Mouse (Mus musculus): ENCODE data around the gene Frmd4a. TPM values are rescaled to one million over a fixed set of nuclear protein-coding genes. Genes with fewer than 3 reads are reported as not detected.

The Frmd4a gene
- polyA plus RNA-seq, 1 experiment from 2014 or later, result 44.5 TPM

DNA sequence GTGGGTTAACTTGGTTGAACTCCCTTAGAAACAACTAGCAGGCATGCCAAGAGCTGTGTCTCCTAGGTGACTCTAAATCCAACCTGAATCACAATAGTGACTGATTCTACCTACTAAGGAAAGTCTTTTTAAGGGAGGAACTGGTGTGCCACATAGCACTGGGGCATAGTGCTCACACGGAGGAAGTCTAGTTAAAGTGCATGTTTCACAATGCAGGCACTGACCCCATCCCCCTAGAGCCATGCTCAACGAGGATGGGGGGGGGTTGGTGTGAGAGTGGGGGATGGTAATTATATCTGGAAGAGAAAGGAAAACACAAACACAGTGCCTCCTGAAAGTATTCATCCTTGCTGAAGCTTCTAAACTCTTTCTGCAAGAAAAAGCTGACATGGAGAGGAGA, 533.9 kb downstream of the Frmd4a start:
- no peak overlapping the region for H3K4me3 ChIP-seq (ENCODE audit: low read depth, low read length)
- peaks cover 13% of the 10 kb centered on the region for H3K4me1 ChIP-seq (ENCODE audit: control insufficient read depth, insufficient read depth, low read length)
- peak; percentile 61; the same call in 1 of the 2 replicates for ATAC-seq (ENCODE audit: insufficient read depth, low FRiP score, low TSS enrichment)
- H3K9ac ChIP-seq (ENCODE audit: low read length), result no peak overlapping the region
- H3K9me3 ChIP-seq (ENCODE audit: control insufficient read depth, low read length), result no peaks in the 10 kb centered on the region
- H3K4me2 ChIP-seq (ENCODE audit: low read depth), result no peak overlapping the region
- peaks cover 2% of the 10 kb centered on the region; the same call in 1 of the 2 replicates for H3K36me3 ChIP-seq (ENCODE audit: control insufficient read depth, insufficient read depth, low read length)
- H3K27me3 ChIP-seq (ENCODE audit: control insufficient read depth, insufficient read depth, low read length), result no peaks in the 10 kb centered on the region
- WGBS, result 40% methylated on average over 2 of the region's 2 CpGs
- no peak for DNase-seq (ENCODE audit: low spot score)
- H3K27ac ChIP-seq (ENCODE audit: low read depth, low read length), result no peak overlapping the region

DNA sequence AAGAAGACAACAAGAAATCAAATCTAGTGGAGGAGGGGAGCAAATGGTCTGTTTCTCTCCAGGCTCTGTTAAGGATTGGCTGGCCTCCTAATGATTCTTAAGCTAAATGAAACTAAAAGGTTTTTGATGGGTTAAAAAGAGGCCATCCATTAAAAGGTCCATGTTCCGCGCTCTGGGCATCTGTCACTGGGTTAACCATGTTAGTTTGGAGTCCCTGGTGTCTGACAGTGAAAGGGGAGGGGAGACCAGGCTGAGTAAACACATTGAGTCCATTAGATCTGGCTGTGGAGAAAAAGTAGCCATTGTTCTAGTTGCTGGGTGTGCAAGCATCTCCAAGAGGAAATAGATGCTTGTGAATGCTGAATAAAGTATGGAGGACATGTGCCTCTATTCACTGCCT, 534.3 kb downstream of the Frmd4a start:
- H3K4me3 ChIP-seq (ENCODE audit: low read depth, low read length), result no peak overlapping the region
- DNase-seq (ENCODE audit: low spot score) (no peak), ATAC-seq (ENCODE audit: insufficient read depth, low FRiP score, low TSS enrichment) (no peak; the same call in 1 of the 2 replicates)
- peaks cover 2% of the 10 kb centered on the region; the same call in 1 of the 2 replicates for H3K36me3 ChIP-seq (ENCODE audit: control insufficient read depth, insufficient read depth, low read length)
- H3K9me3 ChIP-seq (ENCODE audit: control insufficient read depth, low read length), result no peaks in the 10 kb centered on the region
- no peak overlapping the region for H3K27ac ChIP-seq (ENCODE audit: low read depth, low read length)
- 53% methylated on average over 2 of the region's 2 CpGs for WGBS
- H3K4me1 ChIP-seq (ENCODE audit: control insufficient read depth, insufficient read depth, low read length), result peaks cover 18% of the 10 kb centered on the region
- H3K9ac ChIP-seq (ENCODE audit: low read length), result no peak overlapping the region
- no peak overlapping the region for H3K4me2 ChIP-seq (ENCODE audit: low read depth)
- no peaks in the 10 kb centered on the region for H3K27me3 ChIP-seq (ENCODE audit: control insufficient read depth, insufficient read depth, low read length)

DNA sequence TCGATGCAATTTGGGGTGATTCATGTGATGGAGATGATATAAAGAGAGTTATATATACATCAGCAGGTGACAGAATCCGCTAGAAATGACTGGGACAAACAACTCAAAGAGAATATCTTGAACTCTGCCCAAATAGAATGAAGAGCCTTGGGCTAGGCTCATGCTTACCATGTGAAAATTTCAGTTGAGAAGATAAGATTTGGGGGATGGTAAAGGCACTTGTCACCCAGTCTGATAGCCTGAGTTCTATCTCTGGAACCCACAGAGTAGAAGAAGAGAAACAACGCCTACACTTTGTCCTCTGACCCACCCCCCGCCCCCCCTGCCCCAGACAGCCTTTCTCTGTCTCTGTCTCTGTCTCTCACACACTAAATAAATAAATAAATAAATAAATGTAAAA, 535.0 kb downstream of the Frmd4a start:
- no peaks in the 10 kb centered on the region for H3K9me3 ChIP-seq (ENCODE audit: control insufficient read depth, low read length)
- H3K27me3 ChIP-seq (ENCODE audit: control insufficient read depth, insufficient read depth, low read length), result no peaks in the 10 kb centered on the region
- peaks cover 24% of the 10 kb centered on the region for H3K4me1 ChIP-seq (ENCODE audit: control insufficient read depth, insufficient read depth, low read length)
- no peak overlapping the region for H3K4me2 ChIP-seq (ENCODE audit: low read depth)
- no peak overlapping the region for H3K9ac ChIP-seq (ENCODE audit: low read length)
- 86% methylated on average over 4 of the region's 4 CpGs for WGBS
- H3K27ac ChIP-seq (ENCODE audit: low read depth, low read length), result no peak overlapping the region
- H3K36me3 ChIP-seq (ENCODE audit: control insufficient read depth, insufficient read depth, low read length), result peaks cover 2% of the 10 kb centered on the region; the same call in 1 of the 2 replicates
- no peak overlapping the region for H3K4me3 ChIP-seq (ENCODE audit: low read depth, low read length)
- no peak for ATAC-seq (ENCODE audit: insufficient read depth, low FRiP score, low TSS enrichment)
- no peak for DNase-seq (ENCODE audit: low spot score)

DNA sequence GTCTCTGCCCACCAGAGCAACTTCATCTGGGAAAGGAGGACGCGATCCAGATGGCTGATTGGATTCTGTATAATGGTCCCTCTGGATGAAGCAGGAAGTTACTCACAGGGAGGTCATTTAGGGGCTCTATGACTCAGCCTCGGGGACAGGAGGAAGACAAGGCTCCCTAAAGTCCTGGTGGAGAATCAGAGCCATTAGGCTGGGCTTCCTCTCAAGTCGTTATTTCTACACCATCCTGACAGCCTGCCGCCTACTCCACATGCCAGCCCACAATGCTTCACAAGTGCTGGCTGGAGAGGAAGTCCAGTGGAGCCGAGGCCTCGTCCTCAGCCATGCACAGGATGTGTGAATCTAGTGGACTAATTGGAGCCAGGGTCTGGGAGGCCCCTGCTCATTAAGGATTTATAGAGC, 537.7 kb downstream of the Frmd4a start:
- no peak overlapping the region for H3K4me2 ChIP-seq (ENCODE audit: low read depth)
- no peak overlapping the region for H3K27ac ChIP-seq (ENCODE audit: low read depth, low read length)
- no peak for DNase-seq (ENCODE audit: low spot score)
- H3K36me3 ChIP-seq (ENCODE audit: control insufficient read depth, insufficient read depth, low read length), result peaks cover 2% of the 10 kb centered on the region; the same call in 1 of the 2 replicates
- H3K4me3 ChIP-seq (ENCODE audit: low read depth, low read length), result no peak overlapping the region
- H3K9ac ChIP-seq (ENCODE audit: low read length), result no peak overlapping the region
- H3K4me1 ChIP-seq (ENCODE audit: control insufficient read depth, insufficient read depth, low read length), result peaks cover 42% of the 10 kb centered on the region
- H3K9me3 ChIP-seq (ENCODE audit: control insufficient read depth, low read length), result no peaks in the 10 kb centered on the region
- 36% methylated on average over 7 of the region's 7 CpGs for WGBS
- no peak for ATAC-seq (ENCODE audit: insufficient read depth, low FRiP score, low TSS enrichment)
- H3K27me3 ChIP-seq (ENCODE audit: control insufficient read depth, insufficient read depth, low read length), result no peaks in the 10 kb centered on the region

DNA sequence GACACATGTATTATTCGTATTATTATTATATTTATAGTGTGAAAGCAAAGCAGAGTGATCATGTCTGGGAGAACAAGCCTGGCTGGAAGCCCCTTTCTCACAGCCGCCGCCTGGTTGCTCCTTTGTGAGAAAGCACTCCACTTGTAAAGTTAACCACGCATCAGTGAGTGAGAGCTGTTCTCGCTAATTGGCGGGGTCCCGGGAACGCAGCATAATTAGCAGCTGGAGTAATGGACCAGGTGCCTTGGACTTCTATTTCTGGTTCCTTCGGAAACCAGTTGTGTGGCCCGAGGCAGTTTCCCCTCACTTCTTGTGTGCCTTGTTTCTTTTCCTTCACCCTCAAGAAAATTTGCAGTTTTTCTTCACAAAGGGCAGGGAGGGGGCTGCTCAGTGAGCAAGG, 538.7 kb downstream of the Frmd4a start:
- H3K27me3 ChIP-seq (ENCODE audit: control insufficient read depth, insufficient read depth, low read length), result no peaks in the 10 kb centered on the region
- WGBS, result 25% methylated on average over 10 of the region's 10 CpGs
- H3K9ac ChIP-seq (ENCODE audit: low read length), result no peak overlapping the region
- H3K4me3 ChIP-seq (ENCODE audit: low read depth, low read length), result no peak overlapping the region
- DNase-seq (ENCODE audit: low spot score), result peak; percentile 43
- no peaks in the 10 kb centered on the region for H3K36me3 ChIP-seq (ENCODE audit: control insufficient read depth, insufficient read depth, low read length)
- ATAC-seq (ENCODE audit: insufficient read depth, low FRiP score, low TSS enrichment), result no peak
- H3K4me2 ChIP-seq (ENCODE audit: low read depth), result no peak overlapping the region; the same call in 1 of the 2 replicates
- H3K4me1 ChIP-seq (ENCODE audit: control insufficient read depth, insufficient read depth, low read length), result peaks cover 47% of the 10 kb centered on the region
- H3K9me3 ChIP-seq (ENCODE audit: control insufficient read depth, low read length), result no peaks in the 10 kb centered on the region
- H3K27ac ChIP-seq (ENCODE audit: low read depth, low read length), result no peak overlapping the region

DNA sequence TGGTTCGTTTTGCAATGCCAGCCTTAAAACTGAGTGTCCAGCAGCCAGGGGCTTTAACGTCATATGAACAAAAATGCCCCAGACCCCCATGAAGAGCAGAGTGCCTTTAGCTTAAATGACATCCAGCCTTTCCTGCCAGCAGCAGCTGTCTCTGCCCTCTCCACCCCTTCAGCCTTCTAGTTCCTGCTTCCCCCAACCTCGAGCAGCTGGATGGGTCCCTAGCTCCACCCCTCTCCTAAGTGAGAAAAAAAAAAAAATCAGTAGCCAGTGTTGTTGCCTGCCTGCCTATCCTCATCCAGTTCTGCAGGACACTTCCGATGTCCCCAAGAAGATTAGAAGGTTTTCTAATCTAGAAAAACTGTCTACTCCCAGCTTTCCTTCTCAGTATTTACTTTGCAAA, 539.5 kb downstream of the Frmd4a start:
- H3K27ac ChIP-seq (ENCODE audit: low read depth, low read length), result no peak overlapping the region
- no peak overlapping the region for H3K4me2 ChIP-seq (ENCODE audit: low read depth)
- DNase-seq (ENCODE audit: low spot score), result no peak
- peaks cover 2% of the 10 kb centered on the region; the same call in 1 of the 2 replicates for H3K36me3 ChIP-seq (ENCODE audit: control insufficient read depth, insufficient read depth, low read length)
- ATAC-seq (ENCODE audit: insufficient read depth, low FRiP score, low TSS enrichment), result no peak
- H3K9ac ChIP-seq (ENCODE audit: low read length), result no peak overlapping the region
- no peaks in the 10 kb centered on the region for H3K9me3 ChIP-seq (ENCODE audit: control insufficient read depth, low read length)
- no peak overlapping the region for H3K4me3 ChIP-seq (ENCODE audit: low read depth, low read length)
- WGBS, result 29% methylated on average over 4 of the region's 4 CpGs
- peaks cover 47% of the 10 kb centered on the region for H3K4me1 ChIP-seq (ENCODE audit: control insufficient read depth, insufficient read depth, low read length)
- H3K27me3 ChIP-seq (ENCODE audit: control insufficient read depth, insufficient read depth, low read length), result no peaks in the 10 kb centered on the region

DNA sequence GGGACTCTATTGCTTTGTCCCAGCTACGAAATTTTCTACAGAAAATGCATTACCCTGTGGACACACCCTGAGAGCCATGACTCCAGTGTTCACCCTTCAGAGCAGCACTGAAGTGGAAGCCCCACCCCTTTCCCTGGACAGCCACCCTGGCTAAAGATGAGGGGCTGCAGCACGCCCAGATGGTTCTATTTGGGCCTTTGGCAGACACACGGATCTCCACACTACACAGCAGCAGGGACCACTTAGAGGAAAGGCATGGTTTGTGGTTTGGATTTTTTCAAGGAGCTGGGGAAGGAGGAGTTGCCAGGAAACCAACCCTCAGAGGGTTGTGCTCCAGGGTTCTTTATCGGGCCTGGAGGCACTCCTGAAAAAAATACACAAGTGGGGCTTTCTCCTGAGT, 539.9 kb downstream of the Frmd4a start:
- H3K9me3 ChIP-seq (ENCODE audit: control insufficient read depth, low read length), result no peaks in the 10 kb centered on the region
- ATAC-seq (ENCODE audit: insufficient read depth, low FRiP score, low TSS enrichment) (no peak), DNase-seq (ENCODE audit: low spot score) (no peak)
- no peaks in the 10 kb centered on the region for H3K27me3 ChIP-seq (ENCODE audit: control insufficient read depth, insufficient read depth, low read length)
- no peak overlapping the region for H3K4me2 ChIP-seq (ENCODE audit: low read depth)
- H3K4me3 ChIP-seq (ENCODE audit: low read depth, low read length), result no peak overlapping the region
- no peak overlapping the region for H3K9ac ChIP-seq (ENCODE audit: low read length)
- peaks cover 51% of the 10 kb centered on the region for H3K4me1 ChIP-seq (ENCODE audit: control insufficient read depth, insufficient read depth, low read length)
- H3K27ac ChIP-seq (ENCODE audit: low read depth, low read length), result no peak overlapping the region
- peaks cover 2% of the 10 kb centered on the region; the same call in 1 of the 2 replicates for H3K36me3 ChIP-seq (ENCODE audit: control insufficient read depth, insufficient read depth, low read length)
- 54% methylated on average over 4 of the region's 4 CpGs for WGBS

DNA sequence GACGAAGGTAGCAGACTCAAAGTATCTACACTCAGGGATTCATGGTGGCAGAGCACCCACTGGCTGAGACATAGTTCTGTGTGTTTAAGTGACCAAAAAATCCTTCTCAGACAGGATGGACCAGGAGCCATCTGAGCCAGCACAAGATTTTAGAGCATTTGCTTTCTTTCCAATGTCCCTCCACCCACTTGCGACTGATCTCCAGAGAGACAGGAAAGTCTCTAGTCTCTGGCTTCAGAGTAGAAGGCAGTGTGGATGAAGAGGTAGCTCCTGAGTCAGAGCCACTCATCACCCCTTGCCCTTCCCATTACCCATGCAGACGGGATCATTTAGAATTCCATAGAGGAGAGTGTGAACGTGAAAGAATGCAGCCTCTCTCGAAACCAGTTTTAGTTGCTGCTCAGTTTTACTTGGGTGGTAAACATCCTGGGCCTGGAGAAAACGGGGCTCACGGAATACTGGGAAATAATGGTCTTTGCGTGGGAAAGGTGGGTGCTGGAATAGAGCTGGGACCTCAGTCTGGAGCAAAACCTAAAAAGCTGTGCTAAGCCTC, 541.2 kb downstream of the Frmd4a start:
- Histone ChIP-seq H3K4me3 (ENCODE audit: low read depth, low read length) (peak overlapping the region; percentile 31), H3K9ac (ENCODE audit: low read length) (peak overlapping the region; percentile 60), H3K27me3 (ENCODE audit: control insufficient read depth, insufficient read depth, low read length) (no peaks in the 10 kb centered on the region), H3K36me3 (ENCODE audit: control insufficient read depth, insufficient read depth, low read length) (peaks cover 2% of the 10 kb centered on the region; the same call in 1 of the 2 replicates), H3K27ac (ENCODE audit: low read depth, low read length) (peak overlapping the region; percentile 78), H3K4me2 (ENCODE audit: low read depth) (peak overlapping the region; percentile 53), H3K9me3 (ENCODE audit: control insufficient read depth, low read length) (no peaks in the 10 kb centered on the region), H3K4me1 (ENCODE audit: control insufficient read depth, insufficient read depth, low read length) (peaks cover 52% of the 10 kb centered on the region)
- DNase-seq (ENCODE audit: low spot score) (peak; percentile 33), ATAC-seq (ENCODE audit: insufficient read depth, low FRiP score, low TSS enrichment) (0 out of 2 replicates have a peak, but pooled peaks have one; percentile 43)
- 19% methylated on average over 8 of the region's 8 CpGs for WGBS

DNA sequence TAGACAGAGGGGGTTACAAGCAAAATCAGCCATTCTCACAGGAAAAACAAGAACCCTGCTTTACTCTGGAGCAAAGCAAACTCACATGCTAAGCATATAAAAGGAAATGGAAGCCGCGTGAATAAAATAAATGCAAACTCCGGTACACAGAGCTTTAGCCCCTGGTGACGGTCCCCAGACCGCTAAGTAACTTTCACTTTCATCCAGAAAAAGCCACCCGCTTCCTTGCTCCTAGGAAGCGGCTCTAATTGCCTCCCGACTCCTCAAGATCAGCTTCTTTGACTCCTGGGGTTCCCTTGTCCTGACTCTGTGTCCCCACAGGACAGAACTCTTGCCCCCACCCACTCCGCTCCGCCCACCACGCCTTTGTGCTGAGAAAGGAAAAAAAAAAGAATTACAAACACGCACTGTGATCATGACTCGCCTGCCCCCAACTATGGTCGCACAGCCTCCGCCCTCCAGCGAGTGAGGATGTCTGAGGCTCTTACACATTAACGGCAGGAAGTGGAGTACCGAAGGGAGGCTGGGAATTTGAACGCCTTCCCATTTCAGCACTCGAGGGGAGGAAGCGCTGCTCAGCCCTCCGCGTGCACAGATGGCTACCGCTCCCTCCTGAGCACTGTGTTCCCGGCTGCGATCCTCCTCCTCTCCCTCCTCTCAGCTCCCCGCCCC, 541.8 kb downstream of the Frmd4a start:
- under 1% methylated on average over 26 of the region's 27 CpGs for WGBS
- H3K4me2 ChIP-seq (ENCODE audit: low read depth), result peak overlapping the region; percentile 53
- peak overlapping the region; percentile 31 for H3K4me3 ChIP-seq (ENCODE audit: low read depth, low read length)
- H3K27me3 ChIP-seq (ENCODE audit: control insufficient read depth, insufficient read depth, low read length), result no peaks in the 10 kb centered on the region
- no peaks in the 10 kb centered on the region for H3K9me3 ChIP-seq (ENCODE audit: control insufficient read depth, low read length)
- peaks cover 52% of the 10 kb centered on the region for H3K4me1 ChIP-seq (ENCODE audit: control insufficient read depth, insufficient read depth, low read length)
- peak; percentile 83 for DNase-seq (ENCODE audit: low spot score)
- peak overlapping the region; percentile 78 for H3K27ac ChIP-seq (ENCODE audit: low read depth, low read length)
- peak overlapping the region; percentile 60 for H3K9ac ChIP-seq (ENCODE audit: low read length)
- peak; percentile 77 for ATAC-seq (ENCODE audit: insufficient read depth, low FRiP score, low TSS enrichment)
- H3K36me3 ChIP-seq (ENCODE audit: control insufficient read depth, insufficient read depth, low read length), result peaks cover 2% of the 10 kb centered on the region; the same call in 1 of the 2 replicates

All from neural tube, embryonic 11.5 days (tissue).